Mouse (Mus musculus) ES-E14 (cell line): ENCODE measurements around the gene Cldn6.

Experiments
- HCFC1 ChIP-seq: IDR thresholded peaks from 2 replicates; pipeline ENCODE4 v1.6.1; 2012; ENCODE audit warnings: low read length, inconsistent platforms, borderline replicate concordance; ENCODE audit not compliant: insufficient read depth
- ZNF384 ChIP-seq: IDR thresholded peaks from 2 replicates; pipeline ENCODE4 v1.6.1; 2012; ENCODE audit warnings: low read depth, low read length, inconsistent platforms

DNA sequence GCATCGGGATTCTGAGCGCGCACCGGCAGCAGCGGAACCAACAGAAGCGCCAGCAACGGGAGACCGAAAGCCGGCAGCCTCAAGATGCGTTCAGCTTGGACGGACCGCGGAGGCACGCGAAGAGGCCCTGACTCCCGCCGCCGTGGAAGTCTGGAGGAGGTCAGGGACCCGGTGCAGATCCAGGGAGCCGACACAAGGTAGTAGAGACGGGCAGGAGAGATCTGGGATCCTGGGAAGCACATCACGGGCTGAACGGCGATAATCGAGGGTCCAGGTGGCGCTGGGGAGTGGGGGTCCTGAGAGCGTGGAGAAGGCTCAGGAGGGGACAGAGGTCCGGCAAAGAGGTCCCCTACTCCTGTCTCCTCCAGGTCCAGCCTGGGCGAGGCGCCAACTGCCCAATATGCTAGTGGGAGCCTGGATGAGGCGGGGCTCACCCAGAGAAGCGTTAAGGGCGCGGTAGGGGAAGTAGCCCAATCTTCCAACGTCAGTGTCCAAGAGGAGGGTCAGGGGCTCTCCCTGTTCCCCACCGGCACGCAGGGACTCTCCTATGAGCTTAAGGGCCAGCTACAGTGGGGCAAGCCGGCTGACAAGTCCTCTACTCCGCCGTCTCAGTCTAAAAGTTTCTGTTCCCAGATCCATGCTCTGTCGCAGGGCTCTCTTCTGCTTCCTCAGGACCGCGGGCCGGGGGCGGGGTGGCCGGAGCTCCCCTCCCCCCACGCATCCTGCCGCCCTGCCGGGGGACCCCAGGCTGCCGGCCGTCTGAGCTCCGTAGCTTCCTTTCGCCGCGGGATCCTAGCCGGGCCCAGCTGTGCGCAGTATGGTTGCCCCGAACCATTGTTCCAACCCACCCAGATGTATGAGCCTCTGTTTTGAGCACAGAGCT is 34.2 kb upstream of the Cldn6 start, which contains the start of gene Mmp25:
- no peak for TF ChIP-seq HCFC1
- TF ChIP-seq ZNF384: no peak
